Mouse (Mus musculus) liver, embryonic 14.5 days (tissue): ENCODE data around the gene Bloc1s3.
A peak's percentile ranks its signal among the peaks of the same experiment; 100 is the strongest.

Source experiments
- CTCF ChIP-seq: IDR thresholded peaks from 2 replicates; pipeline ENCODE4 v1.5.1; 2016; ENCODE audit warnings: antibody characterized with exemption, low read depth, control low read depth
- EP300 ChIP-seq: IDR thresholded peaks from 2 replicates; pipeline ENCODE4 v1.6.1; 2016; ENCODE audit warnings: antibody characterized with exemption, low read depth

GRCm38 (mm10) chr7:19506326-19506725 lies 1.8 kb downstream of the Bloc1s3 start:
- TF ChIP-seq CTCF (peak; percentile 57), EP300 (no peak)
